Mouse (Mus musculus) left cerebral cortex, postnatal 36 days (tissue): Measurements from ENCODE around the gene Fam174a. TPM values are rescaled to one million over a fixed set of nuclear protein-coding genes. Genes with fewer than 3 reads are reported as not detected.

Source experiments
- DNase-seq, 2 experiments: peaks; one replicate each; pipeline ENCODE4 v3.0.0; 2021 to 2022; ENCODE audit warnings: low spot score in 2 of 2, mixed read lengths in 1 of 2
- intact Hi-C: fragments of 180-260 bp; cut with DNase I; formaldehyde crosslinking; loops from one replicate; pipeline ENCODE4 v1.15.1; 2025
- total RNA-seq, 2 experiments: library from RNA; stranded (reverse); gene quantifications; 2 replicates each; pipeline ENCODE4 v1.2.3; 2021

The Fam174a gene
- total RNA-seq, result 10 to 100 TPM; 39.3 to 41.7 TPM

DNA sequence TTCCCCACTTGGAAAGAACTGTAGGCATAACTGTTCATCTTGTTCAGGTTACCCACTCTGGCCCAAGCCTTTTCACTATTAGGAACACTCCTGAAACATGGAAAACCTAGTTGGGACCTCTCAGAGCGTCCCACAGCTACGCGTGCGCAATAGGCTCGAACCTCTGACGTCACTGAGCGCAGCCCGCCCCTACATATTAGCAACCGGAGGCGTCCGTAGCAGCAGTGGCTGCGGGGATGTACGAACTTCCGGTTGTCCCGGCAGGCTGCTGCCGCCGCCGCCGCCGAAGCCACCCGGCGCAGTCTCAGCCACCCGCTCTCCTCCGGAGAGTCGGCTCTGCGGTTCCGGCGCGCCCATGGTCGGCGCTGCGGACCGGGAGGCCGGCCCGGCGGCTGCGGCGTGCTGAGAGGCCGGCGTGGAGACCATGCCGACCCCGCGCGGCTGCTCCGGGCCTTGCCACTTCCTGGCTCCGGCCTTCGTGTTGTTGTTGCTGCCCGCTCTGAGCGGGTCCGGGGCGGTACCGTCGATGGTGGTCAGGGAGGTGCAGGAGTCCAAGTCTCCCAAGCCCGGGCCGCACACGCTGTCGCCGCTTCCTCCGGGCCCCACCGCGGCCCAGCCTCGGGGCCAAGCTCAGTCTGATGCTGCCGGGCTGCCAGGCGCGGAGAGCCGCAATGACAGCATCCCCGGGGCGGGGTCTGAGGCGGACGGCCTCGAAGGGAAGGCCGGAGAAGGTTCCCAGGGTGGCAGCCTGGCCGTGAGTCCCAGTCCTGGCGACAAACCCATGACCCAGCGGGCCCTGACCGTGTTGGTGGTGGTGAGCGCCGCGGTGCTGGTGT lies at the start of gene Fam174a:
Gene Fam174a, plus strand, starts transcription at position 231 of the 836 bp plus-strand sequence.
- intact Hi-C loops, result loop anchor here (5.0 kb wide), 1 partner anchor 354 kb away; the partner anchor contains the start of gene St8sia4
- DNase-seq, result peak; percentile 87 to 90

DNA sequence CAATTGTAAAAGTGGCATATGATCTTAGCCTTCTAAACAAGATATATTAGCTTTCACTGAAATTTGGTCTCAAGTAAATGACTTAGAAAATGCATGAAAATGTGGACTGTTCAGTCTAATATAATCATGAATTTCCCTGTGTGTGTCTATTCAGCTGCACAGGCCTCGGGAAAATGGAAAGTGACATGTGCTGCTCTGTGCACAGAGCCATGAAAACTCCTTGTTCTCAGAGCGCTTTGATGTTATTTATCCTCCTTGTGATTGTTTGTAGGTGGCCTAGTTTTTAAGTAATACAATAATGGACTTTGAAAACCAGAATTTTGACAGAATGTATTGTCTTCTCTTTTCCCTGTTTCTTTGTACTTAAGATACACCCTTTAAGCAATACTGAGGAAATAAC lies 49.6 kb upstream of the Fam174a start:
- DNase-seq, result no peak
- intact Hi-C loops, result no loop called here

DNA sequence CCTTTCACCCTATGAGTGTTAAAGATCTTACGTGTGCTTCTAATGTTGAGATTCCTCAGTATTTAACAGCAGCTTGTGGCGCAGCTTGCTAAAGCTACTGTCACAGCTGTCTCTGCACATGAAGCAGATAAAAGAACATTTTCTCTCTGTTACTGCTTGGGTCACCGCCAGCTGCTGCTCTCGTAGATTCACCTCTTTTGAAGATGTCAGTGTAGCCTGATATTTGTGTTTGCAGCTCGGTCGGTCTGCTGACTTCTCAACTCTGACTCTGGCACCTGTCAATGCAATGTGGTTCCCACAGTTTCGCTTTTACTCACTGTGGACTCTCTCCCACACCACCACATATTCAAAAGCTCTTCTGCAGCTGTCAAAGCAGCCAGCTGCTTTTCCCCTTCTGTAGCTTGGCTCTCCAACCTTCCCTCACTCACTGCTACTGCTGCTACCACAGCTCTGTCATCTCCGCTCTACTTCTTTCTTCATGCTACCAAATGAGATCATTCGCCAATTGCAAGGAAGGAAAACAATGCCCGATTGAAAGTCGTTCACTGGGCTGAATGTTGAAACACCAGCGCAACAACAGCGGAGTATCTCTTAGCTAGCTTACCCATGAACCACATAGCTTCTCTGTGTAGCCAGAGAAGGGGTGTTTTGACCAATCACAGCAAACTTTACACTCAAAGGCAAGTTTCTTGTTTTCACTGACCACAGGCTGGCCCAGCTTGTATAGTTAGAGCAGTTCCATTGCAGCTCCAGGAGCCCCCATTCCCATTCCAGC lies 45.3 kb upstream of the Fam174a start:
- intact Hi-C loops, result no loop called here
- DNase-seq, result peak; percentile 3 to 11

DNA sequence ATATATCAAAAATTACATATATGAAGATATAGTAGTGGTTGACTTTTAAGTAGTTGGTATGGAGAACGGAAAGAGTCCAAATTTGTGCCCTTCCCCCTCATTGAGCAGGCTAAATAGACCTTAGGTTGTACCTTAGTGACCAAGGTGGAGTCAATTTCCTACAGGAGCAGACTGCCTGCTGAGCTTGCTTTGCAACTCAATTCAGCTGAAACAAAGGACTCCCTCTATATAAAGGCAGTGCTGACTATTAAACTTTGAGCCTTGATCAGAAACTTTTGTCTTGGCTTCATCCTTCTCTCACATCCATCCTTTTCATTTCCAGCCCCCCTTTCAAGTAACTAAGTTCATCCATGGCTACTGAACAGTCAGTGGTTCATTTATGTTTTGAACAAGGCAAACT lies 40.1 kb upstream of the Fam174a start:
- intact Hi-C loops, result no loop called here
- DNase-seq, result no peak

DNA sequence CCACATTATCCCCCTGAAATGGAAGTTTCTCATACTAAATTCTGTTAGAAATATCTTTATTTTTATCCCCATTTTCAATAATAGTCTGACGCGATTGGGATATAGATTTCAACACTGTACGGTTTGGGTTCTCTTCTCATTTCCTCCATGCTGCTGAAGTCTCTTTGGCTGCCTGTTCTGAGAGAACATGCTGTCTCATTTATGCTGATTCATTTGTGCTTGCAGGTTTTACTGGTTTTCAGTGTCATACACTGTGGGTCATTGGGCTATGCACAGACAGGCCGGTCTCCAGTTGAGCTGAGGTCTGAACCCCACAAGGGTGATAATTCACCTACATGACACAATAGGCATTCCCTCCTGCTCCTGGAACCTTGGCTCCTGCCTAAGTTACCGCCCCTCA lies 5.1 kb upstream of the Fam174a start:
- no peak for DNase-seq
- intact Hi-C loops, result no loop called here

DNA sequence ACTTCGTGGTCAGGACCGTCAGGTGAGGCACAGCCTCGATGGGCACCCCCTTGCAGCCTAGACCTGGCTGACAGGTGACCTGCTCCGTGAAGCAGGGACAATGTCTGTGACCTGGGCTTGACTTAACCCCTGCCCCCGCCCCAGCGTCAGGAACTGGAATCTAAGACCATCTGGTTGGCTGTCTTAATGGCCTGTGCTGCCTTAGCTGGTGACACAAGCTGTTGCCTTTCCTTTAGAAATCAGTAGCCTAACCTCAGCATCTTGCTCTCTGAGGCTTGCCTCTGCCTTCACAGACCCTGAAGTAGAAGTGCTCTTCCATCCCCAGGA lies 769 bp downstream of the Fam174a start:
- intact Hi-C loops, result loop anchor here (5.0 kb wide), 1 partner anchor 353 kb away; the partner anchor contains the start of gene St8sia4
- DNase-seq, result peak in 1 of 2 experiments; percentile 12

DNA sequence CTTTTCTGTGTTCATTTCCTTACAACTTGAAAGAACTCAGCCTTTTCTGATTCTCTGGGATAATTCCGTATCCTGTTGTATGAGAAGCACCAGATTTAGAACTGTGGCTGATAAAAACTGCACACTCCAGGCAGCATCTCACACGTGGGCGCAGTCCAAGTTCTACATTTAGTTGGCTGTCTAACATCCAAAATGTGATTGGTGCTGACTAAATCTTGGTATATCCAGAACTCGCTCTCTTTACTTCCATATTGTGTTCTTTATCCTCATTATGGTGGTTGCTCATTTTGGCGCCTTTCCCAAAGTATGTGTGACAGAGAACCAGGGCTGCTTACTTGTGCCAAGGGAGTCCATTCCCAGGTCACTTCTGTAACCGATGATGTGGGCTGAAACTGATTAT lies 2.6 kb downstream of the Fam174a start:
- intact Hi-C loops, result no loop called here
- DNase-seq, result peak; percentile 34 to 44

DNA sequence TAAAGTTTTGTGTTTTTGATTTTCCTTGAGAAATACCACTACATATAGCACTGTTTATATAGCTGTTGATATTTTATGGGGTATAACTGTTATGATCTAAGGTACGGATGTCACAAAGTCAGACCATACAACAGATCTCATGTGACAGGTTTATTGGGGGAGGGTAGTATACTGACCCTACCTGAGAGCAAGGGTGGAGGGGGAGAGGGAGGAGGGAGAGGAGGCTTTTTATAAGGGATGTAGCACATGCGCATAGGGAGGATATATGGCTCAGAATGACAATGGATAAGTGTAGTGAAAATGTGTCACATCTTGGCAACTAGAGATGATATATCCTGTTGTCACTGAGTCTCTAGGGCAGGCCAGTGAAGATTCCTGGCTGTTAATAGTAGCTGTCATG lies 8.8 kb downstream of the Fam174a start:
- intact Hi-C loops, result no loop called here
- DNase-seq, result no peak

DNA sequence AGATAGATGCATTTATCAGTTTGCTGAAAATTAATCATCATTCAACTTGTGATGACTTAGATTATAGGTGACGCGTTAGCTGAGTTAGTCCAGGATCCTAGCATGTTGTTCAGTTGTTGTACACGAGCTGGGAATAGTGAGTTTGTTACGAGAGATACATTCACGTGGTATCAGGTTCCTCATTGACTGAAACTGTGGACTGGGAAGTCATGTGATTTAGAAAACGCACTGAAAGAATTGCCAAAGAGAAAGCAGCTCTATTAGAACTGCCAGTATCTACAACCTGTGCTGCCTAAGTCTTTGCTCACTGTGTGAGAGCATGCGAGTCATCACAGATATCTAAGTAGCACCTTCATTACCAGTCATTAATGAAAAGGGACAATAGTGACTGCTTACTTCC lies 9.6 kb downstream of the Fam174a start:
- no peak for DNase-seq
- intact Hi-C loops, result no loop called here

DNA sequence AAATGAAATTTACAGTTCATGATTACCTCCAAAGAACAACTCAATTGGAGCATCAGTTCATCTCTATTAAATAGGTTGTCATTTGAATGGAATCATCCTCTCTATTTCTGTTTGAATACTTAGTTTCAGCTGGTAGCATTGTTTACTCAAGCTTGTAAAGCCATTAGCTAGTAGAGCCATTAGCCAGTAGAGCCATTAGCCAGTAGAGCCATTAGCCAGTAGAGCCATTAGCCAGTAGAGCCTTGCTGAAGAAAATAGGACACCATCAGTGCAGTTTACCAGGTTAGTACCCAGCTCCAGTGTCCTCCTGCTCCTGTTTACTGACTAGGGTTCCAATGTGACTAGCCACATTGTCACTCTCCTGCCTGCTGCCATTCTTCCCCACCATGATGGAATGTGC lies 13.4 kb downstream of the Fam174a start:
- intact Hi-C loops, result no loop called here
- DNase-seq, result no peak

DNA sequence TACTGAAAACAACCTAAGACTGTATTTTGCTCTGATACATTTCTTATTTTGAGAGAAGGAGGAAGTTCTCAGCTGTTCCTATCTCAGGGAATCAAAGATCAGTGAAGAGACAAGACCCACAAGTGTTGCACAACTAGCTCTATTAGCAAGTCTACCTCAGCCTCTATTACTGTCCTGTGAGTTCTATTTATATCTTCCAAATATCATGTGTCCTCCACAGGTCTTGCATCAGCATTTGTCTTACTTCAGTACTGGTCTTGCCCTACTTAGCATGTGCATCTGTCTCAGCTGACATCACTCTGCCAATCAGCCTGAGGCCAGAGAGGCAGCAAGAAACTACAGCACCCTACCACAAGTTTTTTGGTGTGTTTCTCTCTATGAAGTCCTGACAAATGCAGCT lies 26.2 kb downstream of the Fam174a start:
- intact Hi-C loops, result no loop called here

DNA sequence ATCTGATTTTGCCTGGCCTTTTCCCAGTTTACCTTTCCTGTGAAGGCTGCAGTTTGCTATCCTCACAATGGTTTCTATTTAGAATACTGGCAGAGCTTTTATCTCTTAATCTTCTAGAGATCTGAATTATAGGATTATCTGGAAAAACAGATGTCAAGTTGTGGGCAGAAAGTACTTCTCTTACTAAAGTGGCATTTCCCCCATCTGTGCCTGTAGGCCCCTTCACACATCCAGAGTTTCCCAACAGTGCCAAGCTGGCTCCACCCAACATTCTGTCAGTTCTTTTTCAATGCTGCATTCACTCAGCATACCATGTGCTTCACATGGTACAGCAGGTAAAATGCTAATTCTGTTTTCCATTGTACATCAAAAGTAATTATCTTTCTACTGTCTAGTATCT lies 28.8 kb downstream of the Fam174a start:
- DNase-seq, result peak; percentile 37 to 46

More for the DNA sequence above, 26.2 kb downstream of the Fam174a start:
- no peak for DNase-seq

DNA sequence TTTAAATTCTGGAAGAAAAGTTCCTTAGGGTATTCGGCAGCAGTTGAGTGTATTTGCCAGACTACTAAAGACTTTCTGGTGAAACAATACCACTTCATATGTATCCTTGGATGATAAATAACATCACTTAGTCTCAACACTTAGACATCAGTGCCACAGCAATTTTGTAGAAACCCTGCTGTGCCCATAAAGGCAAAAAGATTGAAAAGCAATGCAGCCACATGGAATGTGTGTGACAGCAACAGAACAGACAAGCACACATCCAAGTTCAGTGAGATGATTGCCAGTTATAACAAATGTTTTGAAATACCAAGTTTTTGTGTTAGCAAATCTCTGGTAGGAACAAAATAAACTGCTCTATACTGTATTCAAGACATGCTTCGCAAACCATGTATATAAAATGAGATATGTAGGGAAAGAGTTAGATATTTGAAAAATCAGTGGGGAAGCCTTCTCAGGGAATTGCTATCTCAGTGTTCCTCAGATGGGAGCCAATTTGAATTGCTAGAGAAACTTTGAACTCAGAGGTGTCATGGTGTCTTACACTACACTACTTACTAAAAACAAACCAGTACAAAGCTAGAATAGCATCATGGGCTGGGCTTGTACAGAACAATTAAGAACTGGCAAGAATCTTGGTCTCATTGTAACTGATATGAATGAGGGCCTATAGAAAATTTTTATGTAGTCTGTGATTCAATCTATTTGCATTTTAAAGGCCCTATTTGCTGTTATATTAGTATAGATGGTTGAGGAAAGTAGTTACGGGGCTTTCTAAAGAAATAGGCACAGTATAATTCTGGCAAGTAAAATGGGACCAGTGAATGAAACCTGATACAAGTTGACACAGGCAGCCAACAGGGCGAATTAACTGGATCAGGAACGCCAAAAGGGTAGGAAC lies 30.4 kb downstream of the Fam174a start:
- intact Hi-C loops, result no loop called here

More for the DNA sequence above, 28.8 kb downstream of the Fam174a start:
- intact Hi-C loops, result no loop called here

DNA sequence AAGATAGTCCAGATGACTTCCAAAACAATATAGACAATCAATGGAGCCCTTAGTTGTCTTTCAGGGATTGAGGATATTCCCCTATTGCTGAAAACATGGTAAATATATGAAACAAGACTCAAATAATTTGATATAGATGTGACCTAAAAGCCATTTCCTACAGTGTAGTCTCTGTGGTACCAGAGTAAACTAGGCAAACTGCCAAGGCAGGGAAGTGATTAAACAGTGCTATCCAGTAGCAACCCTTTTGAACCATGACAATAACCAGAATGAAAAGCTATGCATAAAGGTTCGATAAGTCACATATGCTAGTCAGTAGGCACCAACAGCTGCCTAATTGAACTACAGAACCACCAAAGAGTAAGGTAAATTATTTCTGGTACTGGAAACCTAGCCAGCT lies 40.7 kb downstream of the Fam174a start:
- intact Hi-C loops, result no loop called here
- no peak for DNase-seq

More for the DNA sequence above, 30.4 kb downstream of the Fam174a start:
- DNase-seq, result no peak

DNA sequence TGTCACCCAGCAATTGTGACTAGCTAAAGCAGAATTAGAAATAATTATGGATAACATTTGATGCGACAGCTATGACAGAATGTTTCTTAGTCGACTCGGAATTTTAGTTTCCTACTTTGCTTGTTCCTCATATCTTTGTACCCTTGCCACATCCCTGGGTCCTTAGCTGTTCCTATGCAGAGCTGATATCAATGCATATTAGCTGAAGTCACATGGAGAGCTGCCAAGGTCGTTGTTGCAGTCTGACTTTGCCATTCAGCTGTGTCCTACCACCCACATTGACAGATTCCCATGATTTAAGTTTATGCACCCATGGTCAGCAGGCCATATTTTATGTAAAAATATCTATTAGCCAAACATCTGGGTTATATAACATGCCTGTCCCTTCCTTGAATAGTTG lies 43.5 kb downstream of the Fam174a start:
- DNase-seq, result no peak
- intact Hi-C loops, result no loop called here

DNA sequence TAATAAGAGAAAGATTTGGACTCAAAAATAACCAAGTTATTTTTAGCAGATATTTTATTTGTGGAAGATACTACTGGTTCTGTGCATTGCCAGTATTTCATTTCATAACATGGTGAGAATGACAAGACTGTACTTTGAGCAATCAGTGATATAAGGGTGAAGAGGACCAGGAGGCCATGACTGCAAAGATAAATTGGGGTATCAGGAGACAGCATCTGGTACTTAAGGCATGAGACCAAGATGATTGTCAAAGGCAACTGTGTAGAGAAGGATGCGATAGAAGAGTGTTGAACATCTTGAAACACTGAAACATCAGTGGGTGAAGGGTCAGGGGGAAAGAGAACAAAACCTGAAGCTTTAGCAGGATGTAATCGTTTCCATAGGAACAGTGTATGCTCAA lies 50.3 kb downstream of the Fam174a start:
- DNase-seq, result no peak
- intact Hi-C loops, result no loop called here

DNA sequence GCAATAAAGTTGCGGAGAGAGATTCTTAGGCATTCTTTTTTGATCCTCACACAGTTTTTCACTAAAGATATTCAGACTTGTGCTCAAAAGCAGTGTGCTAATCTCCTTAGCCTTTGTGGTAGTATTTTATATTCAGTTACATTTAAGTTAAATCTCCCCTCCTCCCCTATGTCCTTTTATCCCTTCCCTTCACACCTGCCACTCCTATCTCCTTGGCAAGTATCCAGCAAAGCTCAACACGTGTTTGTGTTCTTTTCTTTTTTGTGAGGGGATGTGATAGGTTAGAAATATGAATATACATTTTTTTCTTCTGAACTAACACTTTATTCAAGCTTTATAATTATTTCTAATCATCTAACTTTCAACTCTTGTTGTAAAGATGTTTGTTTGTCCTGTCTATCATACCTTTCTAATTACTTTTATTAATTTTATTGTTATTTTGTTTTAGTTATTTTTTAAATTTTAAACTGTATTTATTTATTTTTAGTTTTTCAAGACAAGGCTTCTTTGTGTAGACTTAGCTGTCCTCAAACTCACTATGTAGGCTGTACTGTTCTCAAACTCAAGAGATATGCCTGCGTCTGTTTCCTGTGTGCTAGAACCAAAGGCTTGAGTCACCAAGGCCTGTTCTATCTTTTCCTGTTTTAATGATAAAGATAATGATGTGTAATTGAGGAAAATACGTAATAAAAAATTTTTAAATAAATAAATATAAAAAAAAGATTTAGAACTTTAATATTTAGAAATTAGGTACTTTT lies 53.4 kb downstream of the Fam174a start:
- intact Hi-C loops, result no loop called here
- DNase-seq, result no peak

DNA sequence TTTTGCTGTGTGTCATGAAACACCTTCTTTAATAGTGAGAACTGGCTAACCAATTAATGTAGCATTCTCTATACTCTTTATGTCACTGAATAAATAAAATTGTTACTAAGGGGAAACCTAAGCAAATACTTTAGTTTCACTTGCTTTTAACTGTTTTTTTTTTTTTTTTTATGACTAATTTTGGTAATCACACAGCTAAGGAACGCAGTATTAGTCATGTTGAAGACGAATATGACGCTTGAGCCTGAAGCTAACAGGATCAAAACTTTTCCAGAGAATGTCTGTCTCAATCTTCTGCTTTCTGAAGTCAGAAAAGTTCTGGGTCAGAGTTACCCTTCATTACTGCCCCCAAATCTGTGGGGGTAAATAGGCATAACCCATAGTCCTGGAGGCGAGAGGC lies 54.3 kb downstream of the Fam174a start:
- intact Hi-C loops, result no loop called here
- no peak for DNase-seq

DNA sequence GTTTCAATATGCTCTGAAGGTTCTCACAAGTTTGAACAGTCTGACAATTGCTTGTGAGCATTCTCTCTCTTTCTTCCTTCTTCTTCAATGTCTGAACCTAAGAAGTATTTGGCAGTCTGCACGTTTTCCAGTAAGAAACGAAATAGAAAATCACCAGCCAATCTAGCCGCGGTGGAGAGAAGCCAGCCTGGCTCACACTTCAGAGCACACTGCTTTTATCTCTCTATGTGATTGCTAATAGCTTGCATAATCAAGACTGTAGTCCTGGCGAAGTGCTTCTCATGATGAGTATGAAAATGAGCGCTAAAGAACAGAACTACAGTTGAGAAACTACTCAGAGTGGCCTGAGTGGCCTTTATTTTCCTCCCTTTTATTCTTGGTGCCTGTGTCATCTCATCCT lies 62.0 kb downstream of the Fam174a start:
- no peak for DNase-seq
- intact Hi-C loops, result no loop called here
